8 mouse cellular contexts compared by ENCODE assay signal in genomic region chr4:130531645-130532280, GRCm38 (mm10). TPM values are rescaled to one million over a fixed set of nuclear protein-coding genes. Genes with fewer than 3 reads are reported as not detected.
DNase-seq lines count a peak whose midpoint lies in the region; ATAC-seq and TF ChIP-seq lines count a peak whose summit lies in the region.

No protein-coding gene starts in this region.

- H3K36me3 ChIP-seq in C2C12 (ENCODE audit: control insufficient read depth, insufficient read depth) = no peaks in the 10 kb centered on the region
- peaks cover 75% of the 10 kb centered on the region for H3K36me3 ChIP-seq in forebrain, embryonic 10.5 days (replicated peaks)
- no peaks in the 10 kb centered on the region for H3K36me3 ChIP-seq in heart, embryonic 14.5 days (ENCODE audit: control insufficient read depth, insufficient read depth, low read length)
- H3K36me3 ChIP-seq in liver, embryonic 16.5 days (ENCODE audit: control insufficient read depth, insufficient read depth) = no peaks in the 10 kb centered on the region
- H3K36me3 ChIP-seq in neural tube, embryonic 12.5 days = peaks cover 43% of the 10 kb centered on the region

- peaks cover 10% of the 10 kb centered on the region for H3K4me1 ChIP-seq in forebrain, embryonic 10.5 days
- peaks cover 0 to 3% of the 10 kb centered on the region in 2 experiments; a peak in 1 of 4 replicates for H3K4me1 ChIP-seq in heart, embryonic 14.5 days (ENCODE audit: control insufficient read depth in 2 of 2, insufficient read depth in 2 of 2, low read length in 2 of 2)
- H3K4me1 ChIP-seq in liver, embryonic 16.5 days (ENCODE audit: control insufficient read depth, low read depth, low read length) = peaks cover 4% of the 10 kb centered on the region
- H3K4me1 ChIP-seq in neural tube, embryonic 12.5 days = peaks cover 6% of the 10 kb centered on the region; the same call in 1 of the 2 replicates

- peak; percentile 30 for DNase-seq in c-Kit-negative CD71-positive TER-119-positive erythroid progenitor cells, embryonic 14.5 days (ENCODE audit: low read depth, low spot score)
- peak; percentile 65 for DNase-seq in forebrain, embryonic 10.5 days (ENCODE audit: extremely low spot score, low spot score)
- DNase-seq in kidney, postnatal 10 days = peak; percentile 90
- peak; percentile 91 for DNase-seq in testis, postnatal 10 days (ENCODE audit: low spot score)

- H3K27me3 ChIP-seq in C2C12 (ENCODE audit: control insufficient read depth, insufficient read depth, insufficient read length) = no peaks in the 10 kb centered on the region
- H3K27me3 ChIP-seq in forebrain, embryonic 10.5 days (ENCODE audit: poor library complexity, severe bottlenecking) = no peaks in the 10 kb centered on the region
- no peaks in the 10 kb centered on the region for H3K27me3 ChIP-seq in heart, embryonic 14.5 days (ENCODE audit: control insufficient read depth, insufficient read depth, low read length)
- H3K27me3 ChIP-seq in liver, embryonic 16.5 days (ENCODE audit: control insufficient read depth, insufficient read depth, low read depth, low read length) = no peaks in the 10 kb centered on the region
- H3K27me3 ChIP-seq in neural tube, embryonic 12.5 days (replicated peaks) = no peaks in the 10 kb centered on the region; the same call in 1 of the 2 replicates

- no peak overlapping the region for H3ac ChIP-seq in C2C12 (ENCODE audit: control insufficient read depth, insufficient read length, low read depth)

- no peak overlapping the region for H3K4me3 ChIP-seq in C2C12 (ENCODE audit: insufficient read depth, poor library complexity, severe bottlenecking)
- peak overlapping the region; percentile 0; the same call in 1 of the 2 replicates for H3K4me3 ChIP-seq in forebrain, embryonic 10.5 days
- peak overlapping the region in 1 of 2 experiments; percentile 9; a peak in 1 of 4 replicates for H3K4me3 ChIP-seq in heart, embryonic 14.5 days (ENCODE audit: control insufficient read depth in 1 of 2, insufficient read depth in 1 of 2, low read depth in 1 of 2, low read length in 2 of 2)
- 0 out of 2 replicates have a peak overlapping the region, but pooled peaks have one; percentile 2 for H3K4me3 ChIP-seq in liver, embryonic 16.5 days (ENCODE audit: low read depth, low read length)
- H3K4me3 ChIP-seq in neural tube, embryonic 12.5 days = no peak overlapping the region

- TF ChIP-seq CTCF in C2C12 (IDR thresholded peaks at IDR 0.05; ENCODE audit: control insufficient read depth, insufficient read depth, insufficient read length) = peak; percentile 80

- WGBS in forebrain, embryonic 10.5 days = 30% methylated on average over 28 of the region's 28 CpGs
- WGBS in heart, embryonic 14.5 days = 15% methylated on average over 28 of the region's 28 CpGs
- WGBS in liver, embryonic 16.5 days (ENCODE audit: insufficient replicate concordance) = 12% methylated on average over 28 of the region's 28 CpGs
- 24% methylated on average over 28 of the region's 28 CpGs for WGBS in neural tube, embryonic 12.5 days

- peak; percentile 14; the same call in 1 of the 2 replicates for ATAC-seq in heart, embryonic 14.5 days (ENCODE audit: insufficient number of reproducible peaks, insufficient read depth, low FRiP score, low read depth)
- peak; percentile 50; the same call in 1 of the 2 replicates for ATAC-seq in liver, embryonic 16.5 days (ENCODE audit: low read depth)
- 0 out of 2 replicates have a peak, but pooled peaks have one; percentile 51 for ATAC-seq in neural tube, embryonic 12.5 days (ENCODE audit: low FRiP score, low read depth)

- peak overlapping the region; percentile 51 for H3K4me2 ChIP-seq in heart, embryonic 14.5 days (ENCODE audit: low read length)
- peak overlapping the region; percentile 40 for H3K4me2 ChIP-seq in liver, embryonic 16.5 days (ENCODE audit: low read depth, low read length)
- peak overlapping the region; percentile 44 for H3K4me2 ChIP-seq in neural tube, embryonic 12.5 days (replicated peaks)

- H3K27ac ChIP-seq in forebrain, embryonic 10.5 days = no peak overlapping the region
- H3K27ac ChIP-seq in heart, embryonic 14.5 days (replicated peaks in 1 of 2; ENCODE audit: control insufficient read depth in 1 of 2, insufficient read depth in 1 of 2, low read depth in 2 of 2, low read length in 2 of 2) = no peak overlapping the region
- H3K27ac ChIP-seq in liver, embryonic 16.5 days (ENCODE audit: low read length) = no peak overlapping the region
- 0 out of 2 replicates have a peak overlapping the region, but pooled peaks have one; percentile 1 for H3K27ac ChIP-seq in neural tube, embryonic 12.5 days

- H3K9me3 ChIP-seq in forebrain, embryonic 10.5 days = peaks cover 4% of the 10 kb centered on the region; the same call in 1 of the 2 replicates
- H3K9me3 ChIP-seq in heart, embryonic 14.5 days (ENCODE audit: control insufficient read depth, low read length) = no peaks in the 10 kb centered on the region
- H3K9me3 ChIP-seq in liver, embryonic 16.5 days (replicated peaks; ENCODE audit: control insufficient read depth, low read length) = no peaks in the 10 kb centered on the region
- no peaks in the 10 kb centered on the region for H3K9me3 ChIP-seq in neural tube, embryonic 12.5 days

- no peaks in the 10 kb centered on the region for H3K79me3 ChIP-seq in C2C12 (ENCODE audit: low read depth)

- H3K79me2 ChIP-seq in C2C12 (ENCODE audit: control insufficient read depth, insufficient read depth) = no peaks in the 10 kb centered on the region

- no peak overlapping the region for H3K9ac ChIP-seq in heart, embryonic 14.5 days (ENCODE audit: low read length)
- H3K9ac ChIP-seq in liver, embryonic 16.5 days (ENCODE audit: low read depth, low read length) = no peak overlapping the region
- no peak overlapping the region for H3K9ac ChIP-seq in neural tube, embryonic 12.5 days

TF ChIP-seq in C2C12, 6 proteins besides CTCF, POLR2A, EP300 and RAD21:
- TF ChIP-seq FOSL1 (IDR thresholded peaks at IDR 0.05; ENCODE audit: insufficient read depth, low read length, poor library complexity, severe bottlenecking) (no peak), MYOD1 (IDR thresholded peaks at IDR 0.05; ENCODE audit: control insufficient read depth, insufficient read length, low read depth) (no peak), USF1 (IDR thresholded peaks at IDR 0.05; ENCODE audit: low read depth) (no peak), MAX (IDR thresholded peaks at IDR 0.05) (no peak), CEBPB (IDR thresholded peaks at IDR 0.05; ENCODE audit: low read depth) (no peak), MYOG (IDR thresholded peaks at IDR 0.05; ENCODE audit: control insufficient read depth, extremely low read depth, insufficient read length) (no peak)

RNA-seq across cellular contexts. Expression of gene Nkain1, which starts 42.2 kb away (rescaled TPM):
- 36.9 TPM for polyA plus RNA-seq in C2C12 (2012; fragmentation: generic; extraction: Trizol)
- 4.1 and 4.5 TPM in 2 replicates for polyA plus RNA-seq in forebrain, embryonic 10.5 days (2016; fragmentation: Nextera tagmentation; extraction: Ambion mirVana)
- polyA plus RNA-seq in heart, embryonic 14.5 days (2014; fragmentation: Nextera tagmentation; extraction: Ambion mirVana) = 1.6 and 2.0 TPM in 2 replicates
- not detected in 2 replicates for polyA plus RNA-seq in liver, embryonic 16.5 days (2015; fragmentation: Nextera tagmentation; extraction: Ambion mirVana)
- polyA plus RNA-seq in neural tube, embryonic 12.5 days (2016; fragmentation: Nextera tagmentation; extraction: Ambion mirVana) = 12.8 and 20.1 TPM in 2 replicates

Comparison
In these comparisons a context has a peak if more than half of its experiments do, and no peak if none do; other contexts are left out.
1. H3K4me3 ChIP-seq: peak in forebrain, embryonic 10.5 days (single experiment) and liver, embryonic 16.5 days (single experiment); none in C2C12 (single experiment) and neural tube, embryonic 12.5 days (single experiment).
2. DNase-seq: peak in every context shown above with its lines; median percentile 91 in testis, postnatal 10 days; 90 in kidney, postnatal 10 days; 65 in forebrain, embryonic 10.5 days; 30 in c-Kit-negative CD71-positive TER-119-positive erythroid progenitor cells, embryonic 14.5 days.
3. Peak in every context shown above with its lines, with median percentiles within 50 percentile points of each other: ATAC-seq and H3K4me2 ChIP-seq.